Mouse (Mus musculus) heart, postnatal 14 days (tissue): Measurements from ENCODE around the gene Gm5678. TPM values are rescaled to one million over a fixed set of nuclear protein-coding genes. Genes with fewer than 3 reads are reported as not detected.

Source experiments
- DNase-seq, 2 experiments: peaks; one replicate each; pipeline ENCODE4 v3.0.0; 2021 to 2022
- intact Hi-C: fragments of 180-260 bp; cut with DNase I; formaldehyde crosslinking; loops from one replicate; pipeline ENCODE4 v1.15.1; 2025
- long read RNA-seq, 2 experiments: library from polyadenylated mRNA; stranded (forward); transcript quantifications; one replicate each; pipeline ENCODE4 v2.0.0; 2021
- total RNA-seq, 2 experiments: library from RNA; stranded (reverse); gene quantifications; 2 replicates each; pipeline ENCODE4 v1.2.3; 2021

The Gm5678 gene
- 1 to 10 TPM; 1.3 TPM for total RNA-seq
- long read RNA-seq, experiment 1, result 0 reads
- long read RNA-seq, experiment 2, result 0 reads

DNA sequence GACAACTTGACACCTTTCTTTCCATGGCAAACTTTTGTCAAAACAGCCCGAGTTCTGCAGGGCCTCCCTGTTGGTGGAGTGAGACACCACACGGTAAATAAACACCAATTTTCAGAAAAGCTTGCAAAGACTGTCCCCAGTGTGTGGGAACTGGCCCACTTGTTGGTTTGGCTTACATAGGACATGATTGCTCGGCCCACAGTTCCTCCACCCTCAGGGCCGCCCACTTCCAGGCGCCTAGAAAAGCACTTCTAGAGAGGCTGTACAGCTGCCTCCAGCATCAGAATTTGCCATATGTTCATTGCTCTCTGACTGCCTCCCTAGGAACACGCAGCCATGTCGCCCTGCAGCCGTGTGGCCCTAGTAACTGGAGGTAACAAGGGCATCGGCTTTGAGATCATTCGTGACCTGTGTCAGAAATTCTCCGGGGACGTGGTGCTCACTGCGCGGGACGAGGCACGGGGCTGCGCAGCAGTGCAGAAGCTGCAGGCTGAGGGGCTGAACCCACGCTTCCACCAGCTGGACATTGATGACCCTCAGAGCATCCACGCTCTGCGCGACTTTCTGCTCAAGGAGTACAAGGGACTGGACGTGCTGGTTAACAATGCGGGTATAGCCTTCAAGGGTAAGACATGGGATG is at the start of gene Gm5678:
Gene Gm5678, plus strand, starts transcription at position 337 of the 640 bp plus-strand sequence.
- intact Hi-C loops, result no loop called here
- DNase-seq, result no peak

DNA sequence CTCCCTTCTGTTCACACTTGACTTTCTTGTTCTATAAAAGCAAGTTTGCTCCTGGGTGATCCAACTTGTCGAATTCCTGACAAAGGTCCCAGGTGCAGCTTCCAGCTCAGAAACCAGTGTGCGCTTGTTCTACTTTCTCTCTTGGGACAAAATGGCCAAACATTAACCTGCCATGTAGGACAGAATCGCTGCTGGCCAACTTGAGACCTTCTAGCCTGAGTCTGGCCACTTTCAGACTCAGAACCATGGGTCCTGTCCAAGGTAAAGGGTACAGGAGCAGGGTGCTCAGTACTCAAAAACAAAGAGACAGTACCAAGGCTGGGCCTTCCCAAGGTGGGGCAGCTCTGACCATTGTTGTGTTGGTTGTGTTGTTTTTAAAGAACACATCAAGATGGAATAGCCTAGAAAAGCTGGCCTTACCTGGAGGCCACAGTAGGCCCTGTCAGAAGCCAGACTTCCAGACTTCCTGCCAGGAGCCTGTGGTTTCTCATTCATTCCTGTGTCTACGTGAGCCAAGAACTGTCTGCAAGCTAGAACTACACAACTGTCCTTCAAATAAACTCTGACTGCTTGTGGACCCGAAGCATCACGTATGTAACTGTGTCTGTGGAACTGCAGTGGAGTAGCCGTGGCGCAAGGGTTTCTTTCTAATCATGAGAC is 49.4 kb upstream of the Gm5678 start:
- DNase-seq, result no peak
- intact Hi-C loops, result loop anchor here (5.0 kb wide), 1 partner anchor 721 kb away; no protein-coding TSS in a partner anchor

DNA sequence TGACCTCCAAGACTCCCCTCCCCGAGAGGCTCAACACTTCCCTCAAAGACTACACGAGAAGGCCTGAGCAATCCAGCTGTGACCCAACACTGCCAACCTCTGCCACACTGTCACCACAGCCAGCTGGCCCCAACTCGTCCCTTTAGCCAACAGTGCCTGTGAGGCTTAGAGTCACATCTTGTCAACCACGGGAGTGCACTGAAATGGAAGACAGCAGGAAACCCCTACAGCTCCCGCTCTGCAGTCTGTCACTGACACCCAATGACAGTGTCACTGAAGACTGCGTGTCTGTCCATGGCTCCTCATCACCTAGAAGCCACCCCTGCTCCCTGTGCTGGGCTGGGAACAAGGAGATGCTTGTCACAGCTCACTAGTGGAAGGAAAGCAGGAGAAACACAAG is 46.8 kb upstream of the Gm5678 start:
- DNase-seq, result no peak
- intact Hi-C loops, result no loop called here

DNA sequence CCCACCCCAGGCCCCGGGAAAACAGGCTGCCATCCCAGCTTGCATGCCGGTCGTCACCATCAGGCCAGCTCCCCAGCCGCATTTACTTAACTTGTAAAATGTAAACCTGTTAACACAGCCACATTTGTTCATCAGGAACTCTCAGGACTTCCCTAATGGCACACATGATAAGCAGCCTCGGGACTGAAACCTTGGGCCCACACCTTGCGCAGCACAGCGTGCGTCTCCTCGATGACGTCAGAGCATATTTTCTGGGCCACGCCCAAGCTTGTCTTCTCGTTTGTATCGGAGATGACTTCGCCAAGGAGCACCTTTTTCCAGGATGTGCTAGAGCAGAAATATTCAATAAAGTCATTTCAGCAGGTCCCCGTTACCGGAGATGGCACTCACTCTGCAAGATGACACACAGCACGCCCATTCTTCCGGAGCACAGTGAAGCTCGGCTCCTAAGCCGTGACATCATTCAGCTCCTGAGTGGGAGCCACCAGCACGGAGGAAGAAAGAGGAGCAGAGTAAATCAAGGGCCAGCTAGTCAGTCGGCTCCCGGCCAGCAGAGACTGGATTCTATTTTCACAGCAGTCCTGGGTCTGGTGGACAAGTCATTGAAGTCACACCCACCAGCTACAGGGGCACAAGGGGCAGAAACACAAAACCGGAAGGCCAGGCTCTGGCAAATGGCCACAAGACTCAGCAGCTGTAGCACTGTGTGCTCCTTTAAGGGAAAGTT is 42.8 kb upstream of the Gm5678 start:
- no peak for DNase-seq
- intact Hi-C loops, result no loop called here

DNA sequence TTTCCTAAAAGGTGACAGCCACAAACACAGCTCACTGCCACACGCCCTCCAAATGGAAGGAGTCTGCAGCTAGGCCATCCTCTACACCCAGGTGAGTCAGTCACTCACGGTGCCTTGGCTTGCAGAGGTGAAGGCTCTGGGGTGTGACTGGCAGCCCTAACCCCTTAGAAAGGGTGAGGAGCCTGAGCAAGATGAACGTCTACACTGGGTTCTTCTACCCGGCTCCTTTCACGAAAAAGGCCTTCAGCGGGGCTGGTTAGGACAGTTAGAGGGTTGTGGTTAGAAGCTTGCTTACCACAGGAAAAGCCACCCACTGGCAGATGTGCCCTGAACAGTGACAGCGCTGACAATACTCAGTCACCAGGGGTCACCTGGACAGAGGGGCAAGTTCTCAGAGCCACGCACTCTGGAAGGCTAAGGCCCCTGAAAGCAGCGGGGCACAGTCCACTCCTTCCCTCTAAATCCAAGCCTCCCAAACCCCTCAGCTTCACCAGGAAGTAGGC is 42.1 kb upstream of the Gm5678 start:
- no peak for DNase-seq
- intact Hi-C loops, result no loop called here

DNA sequence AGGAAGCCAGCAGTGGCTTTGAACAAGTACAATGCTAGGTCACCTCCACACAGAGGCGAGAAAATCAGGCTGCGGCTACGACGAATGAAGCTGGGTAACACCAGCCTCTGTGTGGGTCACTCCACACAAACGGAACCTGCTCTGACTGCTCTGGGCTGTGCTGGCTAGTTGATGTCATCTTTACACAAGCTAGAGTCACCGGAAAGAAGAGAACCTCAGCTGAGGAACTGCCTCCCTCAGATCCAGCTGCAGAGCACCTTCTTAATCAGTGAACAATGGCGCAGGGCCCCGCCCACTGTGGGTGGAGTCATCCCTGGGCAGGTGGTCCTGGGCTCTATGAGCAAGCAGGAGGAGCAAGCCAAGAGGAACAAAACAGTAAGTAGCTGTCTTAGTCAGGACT is 41.5 kb upstream of the Gm5678 start:
- no peak for DNase-seq
- intact Hi-C loops, result no loop called here

DNA sequence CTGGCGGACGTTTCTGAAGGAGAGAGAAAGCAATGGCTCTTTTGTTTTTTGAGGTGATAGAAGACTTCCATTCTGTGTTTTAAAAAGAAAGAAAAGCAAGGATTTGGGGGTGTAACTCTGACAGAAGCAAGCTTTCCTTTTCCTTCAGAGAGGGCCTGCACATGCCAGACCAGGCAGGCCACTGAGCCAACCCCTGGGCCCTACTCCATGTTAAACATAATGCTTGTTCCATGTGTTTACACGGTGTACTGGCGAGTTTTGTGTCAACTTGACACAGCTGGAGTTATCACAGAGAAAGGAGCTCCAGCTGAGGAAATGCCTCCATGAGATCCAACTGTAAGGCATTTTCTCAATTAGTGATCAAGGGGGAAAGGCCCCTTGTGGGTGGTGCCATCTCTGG is 39.6 kb upstream of the Gm5678 start:
- intact Hi-C loops, result no loop called here
- no peak for DNase-seq

DNA sequence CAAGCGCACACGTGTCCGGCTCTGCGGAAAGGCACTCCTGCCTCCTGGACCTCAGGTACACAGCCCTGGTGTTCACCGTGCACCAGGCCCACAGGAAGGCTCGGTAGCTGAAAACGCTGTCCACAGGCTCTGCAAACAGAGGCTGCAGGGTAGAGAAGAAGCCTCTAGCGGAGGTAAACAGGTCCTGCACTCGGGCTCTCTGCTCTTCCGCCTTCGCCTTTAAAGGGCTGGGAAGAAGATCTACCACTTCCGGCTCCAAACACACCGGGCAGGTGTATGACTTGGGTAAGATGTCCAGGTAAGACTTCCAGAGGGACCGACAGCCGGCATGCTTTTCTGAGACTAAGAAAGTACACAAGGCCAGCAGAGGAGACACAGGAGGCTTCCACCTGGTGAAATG is 37.0 kb upstream of the Gm5678 start:
- intact Hi-C loops, result no loop called here
- DNase-seq, result no peak

DNA sequence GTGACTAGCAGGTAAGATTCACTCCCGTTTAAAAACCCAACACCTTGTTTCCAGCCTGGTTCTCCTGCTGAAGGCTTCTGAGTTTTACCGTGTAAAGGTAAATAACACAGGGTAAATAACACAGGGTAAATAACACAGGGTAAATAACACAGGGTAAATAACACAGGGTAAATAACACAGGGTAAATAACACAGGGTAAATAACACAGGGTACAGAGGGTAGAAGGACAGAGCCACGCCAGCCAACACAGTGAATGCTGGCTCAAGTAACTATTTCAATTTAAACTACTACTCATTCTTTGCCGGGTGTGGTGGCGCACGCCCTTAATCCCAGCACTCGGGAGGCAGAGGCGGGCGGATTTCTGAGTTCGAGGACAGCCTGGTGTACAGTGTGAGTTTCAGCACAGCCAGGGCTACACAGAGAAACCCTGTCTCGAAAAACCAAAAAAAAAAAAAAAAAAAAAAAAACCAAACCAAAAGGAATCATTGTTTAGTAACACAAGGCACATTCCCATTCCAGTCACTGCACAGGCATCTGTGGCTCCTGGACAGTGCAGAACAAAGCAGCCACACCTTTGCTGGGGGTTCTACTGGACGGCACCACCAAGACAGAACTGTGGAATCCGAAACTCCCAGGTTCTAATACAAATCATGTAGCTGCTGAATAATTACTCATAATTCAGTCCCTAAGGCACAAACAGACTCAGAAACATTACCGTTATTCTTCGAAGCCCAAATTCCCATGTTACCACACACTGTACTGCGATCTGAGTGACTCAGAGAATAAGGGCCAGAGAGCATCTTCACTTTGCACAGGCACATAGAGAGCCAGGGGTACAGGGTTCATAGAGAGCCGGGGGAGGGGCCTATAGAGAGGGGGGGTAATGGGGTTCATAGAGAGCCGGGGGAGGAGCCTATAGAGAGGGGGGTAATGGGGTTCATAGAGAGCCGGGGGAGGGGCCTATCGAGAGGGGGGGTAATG is 36.2 kb upstream of the Gm5678 start:
- no peak for DNase-seq
- intact Hi-C loops, result no loop called here

DNA sequence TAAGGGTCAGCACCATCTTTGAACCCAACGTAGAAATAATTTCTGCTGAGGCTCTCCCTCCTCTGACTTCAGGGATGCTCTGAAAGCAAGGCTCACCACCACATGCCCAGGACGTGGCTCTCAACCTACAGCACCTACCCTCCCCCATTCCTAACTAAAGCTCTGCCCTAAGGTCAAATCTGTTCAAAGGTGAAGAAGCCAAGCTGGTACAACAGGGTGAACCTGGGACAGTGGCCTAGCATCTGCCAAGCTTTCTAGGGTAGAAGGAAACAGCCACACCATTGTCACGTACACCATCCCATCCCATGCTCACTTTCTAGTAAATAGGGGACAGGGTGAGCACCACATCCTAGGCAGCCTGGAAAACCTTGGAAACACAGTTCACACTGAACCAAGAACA is 35.2 kb upstream of the Gm5678 start:
- intact Hi-C loops, result no loop called here

DNA sequence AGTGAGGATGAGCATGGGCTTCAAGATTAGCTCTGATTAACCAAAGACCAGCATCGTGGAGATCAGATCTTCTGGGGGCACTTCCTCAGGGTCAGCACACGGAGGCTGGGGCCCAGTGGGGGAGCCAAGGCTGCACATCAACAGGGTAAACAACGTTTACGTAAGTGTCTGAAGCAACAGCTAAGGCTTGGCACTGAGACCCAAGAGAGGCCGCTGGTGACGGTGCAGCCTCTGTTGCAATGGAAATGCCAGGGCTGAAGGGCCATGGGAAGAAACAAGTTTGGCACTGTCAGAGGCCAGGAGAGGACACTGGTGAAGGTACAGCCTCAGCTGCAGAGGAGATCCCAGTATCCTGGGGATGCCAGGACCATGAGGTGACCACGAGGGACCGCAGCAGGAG is 34.5 kb upstream of the Gm5678 start:
- no peak for DNase-seq
- intact Hi-C loops, result no loop called here

More for the DNA sequence above, 35.2 kb upstream of the Gm5678 start:
- DNase-seq, result no peak

DNA sequence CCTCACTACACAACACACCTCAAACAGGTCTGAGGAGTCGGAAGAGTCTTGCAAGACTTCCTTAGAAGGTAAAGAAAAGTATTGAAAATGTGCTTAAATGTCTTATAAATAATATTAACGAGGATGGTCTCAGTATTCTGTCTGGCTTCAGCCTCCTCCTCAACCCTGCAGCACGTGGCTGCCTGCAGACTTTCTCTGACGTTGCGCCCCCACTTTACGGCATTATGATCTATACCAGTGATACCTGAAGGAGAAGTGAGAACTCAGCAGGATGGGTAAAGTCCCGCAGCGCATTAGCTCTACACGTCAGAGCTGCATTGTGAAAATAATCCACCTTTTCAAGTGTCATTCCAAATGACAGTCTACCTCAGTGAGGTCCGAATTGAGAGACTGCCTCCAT is 33.4 kb upstream of the Gm5678 start:
- DNase-seq, result no peak
- intact Hi-C loops, result no loop called here

DNA sequence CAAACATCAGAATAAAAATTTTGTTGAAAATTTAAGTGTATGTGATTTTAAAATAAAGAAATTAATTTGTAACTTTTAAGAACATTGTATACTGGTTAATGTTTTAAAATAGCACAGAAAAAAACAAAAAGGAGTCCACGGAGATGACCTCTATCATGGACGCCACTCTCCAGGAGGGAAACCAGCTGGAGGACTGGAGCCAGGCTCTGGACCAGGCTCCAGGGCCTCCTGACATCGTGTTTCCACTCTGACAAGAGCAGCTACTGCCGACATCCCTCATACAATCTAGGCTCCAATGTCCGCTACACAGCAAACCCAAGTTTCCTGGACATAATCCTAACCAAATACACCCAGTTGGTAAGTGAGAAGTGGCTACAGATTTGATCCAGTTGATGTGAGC is 32.1 kb upstream of the Gm5678 start:
- no peak for DNase-seq
- intact Hi-C loops, result no loop called here

DNA sequence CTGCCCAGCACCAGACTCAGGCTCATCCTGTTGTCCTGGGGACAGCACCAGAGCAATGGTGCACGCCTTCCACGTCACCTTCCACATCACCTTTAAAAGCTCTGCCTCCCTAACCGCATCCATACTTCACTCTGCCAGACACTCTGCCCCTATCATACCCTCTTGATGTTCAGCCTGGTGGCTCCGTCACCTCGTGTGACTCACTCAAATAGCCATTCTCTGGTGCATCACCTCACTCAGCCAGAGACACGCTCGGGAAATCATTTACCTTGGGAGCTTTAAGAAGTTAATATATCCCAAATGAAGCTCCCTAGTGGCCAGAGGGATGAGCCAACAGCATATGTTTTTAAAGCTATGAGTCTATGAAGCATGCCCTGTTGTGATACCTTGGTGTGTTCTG is 31.1 kb upstream of the Gm5678 start:
- intact Hi-C loops, result no loop called here
- DNase-seq, result no peak

DNA sequence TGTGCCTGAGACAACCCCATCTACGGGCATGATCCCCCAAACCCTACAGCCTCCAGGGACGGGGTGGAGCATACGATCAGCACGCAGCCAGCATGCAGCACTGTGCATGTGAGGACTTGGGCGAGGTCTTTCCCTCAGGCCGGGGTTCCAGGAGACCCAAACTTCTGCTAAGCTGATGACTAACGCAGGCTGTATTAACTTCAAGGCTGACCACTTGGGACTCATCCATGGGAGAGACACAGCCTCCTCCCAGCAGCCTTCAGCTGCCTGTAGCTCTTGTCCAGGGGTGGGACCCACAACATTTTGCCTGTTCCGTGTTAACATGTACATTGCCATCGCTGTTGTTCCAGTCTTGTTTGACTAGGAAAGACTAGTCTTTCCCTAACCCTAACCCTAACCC is 30.3 kb upstream of the Gm5678 start:
- no peak for DNase-seq
- intact Hi-C loops, result no loop called here

DNA sequence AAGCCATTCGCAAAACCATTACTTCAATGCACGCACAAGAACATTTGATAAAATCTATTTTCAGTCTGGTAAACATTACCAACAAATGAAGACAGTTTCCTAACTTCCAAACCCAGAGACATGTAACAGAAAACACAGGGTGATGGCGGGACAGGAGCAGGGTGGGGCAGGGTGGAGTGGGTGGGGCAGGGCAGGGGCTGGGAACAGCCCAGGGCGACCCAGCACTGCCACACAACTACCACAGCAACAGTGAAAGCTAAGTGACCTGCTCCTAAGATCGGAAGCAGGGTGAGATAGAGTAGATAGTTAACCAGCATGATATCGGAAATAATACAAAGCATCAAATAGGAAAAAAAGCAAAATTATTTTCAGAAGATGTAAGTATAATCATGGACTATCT is 28.4 kb upstream of the Gm5678 start:
- no peak for DNase-seq
- intact Hi-C loops, result no loop called here

DNA sequence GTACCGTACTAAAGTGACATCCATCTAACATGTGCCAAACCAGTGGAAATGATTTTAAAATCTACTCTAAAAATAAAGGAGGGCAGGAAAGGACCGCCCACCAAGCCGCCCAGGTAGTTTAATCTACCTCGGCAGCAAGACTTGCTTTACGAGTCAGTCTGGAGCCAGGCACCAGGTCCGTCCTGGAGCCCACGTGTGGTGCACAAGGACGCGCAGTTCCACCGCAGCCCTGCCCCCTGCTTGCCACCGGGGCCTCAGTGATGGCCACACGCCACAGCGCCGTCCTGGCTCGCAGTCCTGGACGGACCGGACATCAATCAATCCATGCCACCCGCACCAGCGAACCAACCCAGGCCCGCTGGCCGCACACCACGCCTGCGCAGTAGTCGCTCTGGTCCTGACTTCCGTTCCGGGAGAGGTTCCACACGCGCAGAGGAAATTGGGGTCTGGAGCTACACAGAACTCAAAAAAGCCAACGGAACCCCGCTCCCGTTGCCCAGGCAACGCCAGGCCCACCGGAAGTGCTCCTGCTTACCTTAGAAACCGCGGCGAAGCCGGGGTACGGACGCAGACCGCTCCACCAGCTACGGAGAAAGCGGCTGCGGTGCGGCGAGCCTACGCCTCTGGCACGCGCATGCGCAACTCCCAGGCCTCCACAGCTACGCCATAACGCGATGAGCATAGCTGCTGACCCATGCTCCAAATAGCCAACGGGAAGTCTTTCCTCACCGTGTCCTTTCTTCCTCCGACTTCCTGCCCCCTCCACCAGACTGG is 24.3 kb upstream of the Gm5678 start, which contains the start of gene Setd4:
Gene Setd4, minus strand, starts transcription at position 625 of the 774 bp plus-strand sequence.
- intact Hi-C loops, result no loop called here
- peak; percentile 92 to 93 for DNase-seq

DNA sequence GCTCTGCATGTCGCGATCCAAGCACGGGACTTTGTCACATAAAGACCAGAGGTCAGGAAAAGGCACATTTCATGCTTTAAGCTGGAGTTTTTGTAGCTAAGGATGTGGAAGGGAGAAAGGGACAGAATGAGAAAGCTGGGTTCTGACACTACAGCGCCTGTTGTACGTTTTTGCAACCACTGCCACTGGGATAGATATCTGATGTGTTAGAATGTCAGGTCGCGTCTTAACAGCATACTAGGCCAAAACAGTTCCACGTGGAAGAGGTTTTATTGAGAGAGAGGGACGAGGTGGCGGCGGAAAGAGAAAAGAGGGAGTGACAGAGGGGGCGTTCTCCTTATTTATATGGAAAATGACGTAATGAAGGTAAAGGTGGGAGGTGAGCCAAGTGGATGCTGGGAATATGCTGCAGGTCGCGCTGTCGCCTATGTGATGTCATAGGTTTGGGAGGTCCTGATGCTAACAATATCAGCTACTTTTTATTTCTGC is 23.4 kb upstream of the Gm5678 start:
- intact Hi-C loops, result no loop called here
- no peak for DNase-seq

DNA sequence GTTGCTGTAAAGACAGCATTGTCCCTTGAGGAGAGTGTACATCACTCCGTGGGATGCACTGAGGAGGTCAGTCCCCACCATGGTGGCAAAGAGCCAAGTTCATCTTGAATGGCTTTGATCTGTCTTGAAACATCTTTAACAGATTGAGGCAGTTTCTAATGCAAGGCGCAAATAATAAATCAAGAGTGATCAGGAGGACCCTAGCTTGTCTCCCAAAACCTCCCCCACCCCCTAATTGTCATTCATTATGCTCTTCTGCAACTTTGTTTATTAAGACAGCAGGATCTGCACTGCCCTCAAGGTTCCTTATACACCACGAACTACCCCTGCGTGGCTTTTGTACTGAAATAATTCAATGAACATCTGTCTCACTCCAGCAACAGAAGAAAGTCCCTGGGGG is 22.3 kb upstream of the Gm5678 start, which contains the start of gene Cbr1:
Gene Cbr1, plus strand, starts transcription at position 301 of the 400 bp plus-strand sequence.
- intact Hi-C loops, result no loop called here
- DNase-seq, result no peak
